Mouse (Mus musculus): ENCODE results near the gene Sspo.

The Sspo gene

GRCm38 (mm10) chr6:48435706-48436349, 12.2 kb upstream of the Sspo start:
- no peak for DNase-seq (ENCODE audit: low spot score in 2 of 2)

GRCm38 (mm10) chr6:48437679-48438376, 10.2 kb upstream of the Sspo start:
- DNase-seq (ENCODE audit: low spot score in 2 of 2): no peak

- no peak for DNase-seq (ENCODE audit: low spot score in 2 of 2)
These were observed 9.4 kb upstream of the Sspo start for GRCm38 (mm10) chr6:48438475-48439125.

GRCm38 (mm10) chr6:48439654-48440053, 8.4 kb upstream of the Sspo start:
- DNase-seq (ENCODE audit: low spot score in 2 of 2): no peak

- DNase-seq (ENCODE audit: low spot score in 2 of 2): no peak
These were observed 7.6 kb upstream of the Sspo start for GRCm38 (mm10) chr6:48440306-48441014.

GRCm38 (mm10) chr6:48443592-48444309, 4.3 kb upstream of the Sspo start:
- peak; percentile 70 to 76 for DNase-seq (ENCODE audit: low spot score in 2 of 2)

GRCm38 (mm10) chr6:48444310-48445180, 3.5 kb upstream of the Sspo start:
- DNase-seq (ENCODE audit: low spot score in 2 of 2): no peak

- peak in 1 of 2 experiments; percentile 12 for DNase-seq (ENCODE audit: low spot score in 2 of 2)
These were observed 2.6 kb upstream of the Sspo start, which contains the start of gene Zfp467 for GRCm38 (mm10) chr6:48445181-48446101. Gene Zfp467 (minus strand): TSS chr6:48445825.

GRCm38 (mm10) chr6:48446256-48446655, 1.8 kb upstream of the Sspo start:
- no peak for DNase-seq (ENCODE audit: low spot score in 2 of 2)

- DNase-seq (ENCODE audit: low spot score in 2 of 2): no peak
These were observed 1.1 kb upstream of the Sspo start for GRCm38 (mm10) chr6:48446896-48447295.

GRCm38 (mm10) chr6:48448527-48448926, 498 bp downstream of the Sspo start:
- DNase-seq (ENCODE audit: low spot score in 2 of 2): no peak

- DNase-seq (ENCODE audit: low spot score in 2 of 2): no peak
These were observed 4.1 kb downstream of the Sspo start for GRCm38 (mm10) chr6:48452151-48452550.

- no peak for DNase-seq (ENCODE audit: low spot score in 2 of 2)
These were observed 4.7 kb downstream of the Sspo start for GRCm38 (mm10) chr6:48452771-48453170.

- no peak for DNase-seq (ENCODE audit: low spot score in 2 of 2)
These were observed 17.1 kb downstream of the Sspo start for GRCm38 (mm10) chr6:48464966-48465679.

GRCm38 (mm10) chr6:48466715-48467114, 18.7 kb downstream of the Sspo start:
- DNase-seq (ENCODE audit: low spot score in 2 of 2): no peak

GRCm38 (mm10) chr6:48467490-48467889, 19.5 kb downstream of the Sspo start:
- no peak for DNase-seq (ENCODE audit: low spot score in 2 of 2)

GRCm38 (mm10) chr6:48470739-48471138, 22.7 kb downstream of the Sspo start:
- no peak for DNase-seq (ENCODE audit: low spot score in 2 of 2)

GRCm38 (mm10) chr6:48478446-48478845, 30.4 kb downstream of the Sspo start:
- DNase-seq (ENCODE audit: low spot score in 2 of 2): no peak

- no peak for DNase-seq (ENCODE audit: low spot score in 2 of 2)
These were observed 34.5 kb downstream of the Sspo start for GRCm38 (mm10) chr6:48482501-48482900.
